Mouse (Mus musculus): ENCODE results near the gene Crtc1. TPM values are rescaled to one million over a fixed set of nuclear protein-coding genes. Genes with fewer than 3 reads are reported as not detected.

Gene Crtc1
- total RNA-seq, 2 experiments from 2014 or later = 193 to 199 TPM

- no peak for DNase-seq (ENCODE audit: low spot score in 2 of 2)
These were observed 86.7 kb downstream of the Crtc1 start for GRCm38 (mm10) chr8:70352657-70353151.

- no peak for DNase-seq (ENCODE audit: low spot score in 2 of 2)
These were observed 87.4 kb downstream of the Crtc1 start for GRCm38 (mm10) chr8:70352000-70352384.

- DNase-seq (ENCODE audit: low spot score in 2 of 2) = no peak
These were observed 88.1 kb downstream of the Crtc1 start for GRCm38 (mm10) chr8:70351035-70351999.

GRCm38 (mm10) chr8:70347860-70348420 lies 91.4 kb downstream of the Crtc1 start:
- no peak for DNase-seq (ENCODE audit: low spot score in 2 of 2)

- DNase-seq (ENCODE audit: low spot score in 2 of 2) = no peak
These were observed 91.9 kb downstream of the Crtc1 start for GRCm38 (mm10) chr8:70347443-70347842.

- no peak for DNase-seq (ENCODE audit: low spot score in 2 of 2)
These were observed 95.1 kb downstream of the Crtc1 start for GRCm38 (mm10) chr8:70344279-70344678.

- DNase-seq (ENCODE audit: low spot score in 2 of 2) = peak in 1 of 2 experiments; percentile 75
These were observed 95.7 kb downstream of the Crtc1 start for GRCm38 (mm10) chr8:70343696-70344095.

- no peak for DNase-seq (ENCODE audit: low spot score in 2 of 2)
These were observed 96.3 kb downstream of the Crtc1 start for GRCm38 (mm10) chr8:70343076-70343475.

- DNase-seq (ENCODE audit: low spot score in 2 of 2) = no peak
These were observed 97.4 kb downstream of the Crtc1 start for GRCm38 (mm10) chr8:70342007-70342406.

- DNase-seq (ENCODE audit: low spot score in 2 of 2) = peak in 1 of 2 experiments; percentile 53
These were observed 98.7 kb downstream of the Crtc1 start for GRCm38 (mm10) chr8:70340659-70341058.

- DNase-seq (ENCODE audit: low spot score in 2 of 2) = no peak
These were observed 100.4 kb downstream of the Crtc1 start for GRCm38 (mm10) chr8:70338931-70339330.

GRCm38 (mm10) chr8:70332878-70333202 lies 106.5 kb downstream of the Crtc1 start:
- no peak for DNase-seq (ENCODE audit: low spot score in 2 of 2)

Other genes with a start within 250 kb of the Crtc1 start
- 10 to 100 TPM; 39.3 to 41.8 TPM for gene Slc25a42, start 227.3 kb downstream of the Crtc1 start, total RNA-seq (2021)
- gene Sugp2, start 205.4 kb downstream of the Crtc1 start, total RNA-seq (2021) = 100 to 1,000 TPM; 112 to 123 TPM
- 10 to 100 TPM; 41.2 to 41.4 TPM for gene Armc6, start 205.1 kb downstream of the Crtc1 start, total RNA-seq (2021)
- 10 to 100 TPM; 71.9 to 76.0 TPM for gene Homer3, start 156.8 kb downstream of the Crtc1 start, total RNA-seq (2021)
- 10 to 100 TPM; 36.3 to 49.0 TPM for gene Ddx49, start 137.1 kb downstream of the Crtc1 start, total RNA-seq (2021)
- 100 to 1,000 TPM; 125 to 149 TPM for gene Cope, start 137.1 kb downstream of the Crtc1 start, total RNA-seq (2021)
- gene Cers1, start 123.8 kb downstream of the Crtc1 start, total RNA-seq (2021) = 100 to 1,000 TPM; 112 to 116 TPM
- 10 to 100 TPM; 15.1 to 18.2 TPM for gene Gdf1, start 109.8 kb downstream of the Crtc1 start, total RNA-seq (2021)
- gene Upf1, start 86.3 kb downstream of the Crtc1 start, total RNA-seq (2021) = 10 to 100 TPM; 74.5 to 75.6 TPM
- gene Comp, start 66.0 kb downstream of the Crtc1 start, total RNA-seq (2021) = under 1 TPM; 0.13 to 0.42 TPM
- gene Klhl26, start 37.4 kb upstream of the Crtc1 start, total RNA-seq (2021) = 10 to 100 TPM; 54.1 to 62.0 TPM
- gene Tmem59l, start 47.8 kb upstream of the Crtc1 start, total RNA-seq (2021) = 100 to 1,000 TPM; 326 to 327 TPM
- gene Crlf1, start 53.6 kb upstream of the Crtc1 start, total RNA-seq (2021) = 10 to 100 TPM; 33.1 to 38.2 TPM
- gene Rex1bd, start 67.2 kb upstream of the Crtc1 start, total RNA-seq (2021) = 100 to 1,000 TPM in 1 of 2 experiments, 10 to 100 TPM in 1; 96.5 to 104 TPM
- 1,000 to 10,000 TPM; 1,062 to 1,079 TPM for gene Uba52, start 71.2 kb upstream of the Crtc1 start, total RNA-seq (2021)
- 100 to 1,000 TPM; 450 to 467 TPM for gene Fkbp8, start 88.1 kb upstream of the Crtc1 start, total RNA-seq (2021)
- 10 to 100 TPM; 40.6 to 45.6 TPM for gene Kxd1, start 88.4 kb upstream of the Crtc1 start, total RNA-seq (2021)
- 10 to 100 TPM; 18.9 to 21.8 TPM for gene Ell, start 99.9 kb upstream of the Crtc1 start, total RNA-seq (2021)
- 10 to 100 TPM; 47.3 to 47.7 TPM for gene Isyna1, start 154.8 kb upstream of the Crtc1 start, total RNA-seq (2021)
- gene Ssbp4, start 169.3 kb upstream of the Crtc1 start, total RNA-seq (2021) = 100 to 1,000 TPM; 272 to 279 TPM
- under 1 TPM; 0.33 to 0.37 TPM for gene Lrrc25, start 176.6 kb upstream of the Crtc1 start, total RNA-seq (2021)
- gene Gdf15, start 192.9 kb upstream of the Crtc1 start, total RNA-seq (2021) = not detected
- gene Pgpep1, start 220.8 kb upstream of the Crtc1 start, total RNA-seq (2021) = 10 to 100 TPM; 20.0 to 23.3 TPM
- gene Lsm4, start 233.7 kb upstream of the Crtc1 start, total RNA-seq (2021) = 10 to 100 TPM; 63.8 to 71.5 TPM